Mouse (Mus musculus) inflammation-experienced regulatory T-cells, adult 6 months (primary cell): ENCODE measurements at regions not wholly inside any gene's neighbourhood (a gene's known extent, or its start where the extent isn't known, plus 50 kb on each side); places are given as distances from the start of the nearest gene placed in this dataset.
A peak's percentile ranks its signal among the peaks of the same experiment; 100 is the strongest.

Source experiments
- ATAC-seq: one replicate; pipeline ENCODE4 v1.8.0; 2017

GRCm38 (mm10) chr9:14106371-14106770, 168.5 kb upstream of the Sesn3 start:
- no peak for ATAC-seq

GRCm38 (mm10) chr9:14108798-14109197, 166.1 kb upstream of the Sesn3 start:
- ATAC-seq: no peak

DNA sequence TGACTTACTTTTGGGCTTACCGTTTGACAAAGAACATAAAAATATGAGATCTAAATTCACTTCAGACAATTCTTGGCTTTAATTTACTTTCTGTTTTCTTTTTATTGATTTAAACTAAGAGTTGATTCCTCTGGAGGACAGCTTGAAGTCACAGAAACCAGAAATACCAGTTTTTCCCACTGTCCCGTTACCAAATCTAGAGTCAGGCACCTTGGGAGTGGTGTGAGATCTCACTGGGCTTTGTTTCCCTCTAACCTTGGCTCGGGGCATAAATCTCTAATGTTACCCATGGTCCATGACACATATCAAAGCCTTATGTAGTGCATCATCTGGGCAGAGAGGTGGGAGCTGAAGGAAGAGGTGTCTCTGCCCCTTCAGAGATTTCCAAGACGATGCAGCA, 165.4 kb upstream of the Sesn3 start:
- no peak for ATAC-seq

GRCm38 (mm10) chr9:14111713-14112112, 163.2 kb upstream of the Sesn3 start:
- ATAC-seq: no peak

GRCm38 (mm10) chr9:14115521-14115920, 159.3 kb upstream of the Sesn3 start:
- ATAC-seq: no peak

GRCm38 (mm10) chr9:14116097-14116840, 158.6 kb upstream of the Sesn3 start:
- ATAC-seq: no peak

GRCm38 (mm10) chr9:14133372-14133771, 141.5 kb upstream of the Sesn3 start:
- no peak for ATAC-seq

DNA sequence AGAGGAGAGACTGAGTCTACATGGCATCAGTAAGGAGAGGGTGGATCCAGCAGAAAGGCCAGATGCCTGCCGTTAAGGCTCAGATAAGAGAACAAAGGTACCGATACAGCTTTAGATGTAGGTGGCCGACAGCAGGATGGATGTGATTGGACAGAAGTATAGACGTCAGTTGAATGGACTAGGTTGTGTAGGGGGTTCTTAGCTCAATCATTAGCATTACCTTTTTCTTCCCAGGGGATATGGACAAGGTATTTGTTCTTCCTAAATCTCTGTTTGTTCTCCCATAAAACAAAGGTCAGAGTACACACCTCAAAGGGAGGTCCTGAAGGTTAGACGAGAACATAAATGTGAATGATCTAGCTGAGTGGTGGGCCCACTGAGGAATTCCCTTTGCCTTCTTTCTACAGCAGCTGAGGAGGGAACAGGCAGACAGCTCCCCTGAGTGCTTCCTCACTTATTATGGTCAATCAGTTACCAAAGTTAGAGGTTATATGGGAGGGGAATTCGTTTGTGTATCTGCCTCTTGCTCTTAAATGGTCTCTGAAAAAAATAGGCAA, 139.9 kb upstream of the Sesn3 start:
- no peak for ATAC-seq

- ATAC-seq: no peak
Observed at GRCm38 (mm10) chr9:14141321-14141720, 133.5 kb upstream of the Sesn3 start.

DNA sequence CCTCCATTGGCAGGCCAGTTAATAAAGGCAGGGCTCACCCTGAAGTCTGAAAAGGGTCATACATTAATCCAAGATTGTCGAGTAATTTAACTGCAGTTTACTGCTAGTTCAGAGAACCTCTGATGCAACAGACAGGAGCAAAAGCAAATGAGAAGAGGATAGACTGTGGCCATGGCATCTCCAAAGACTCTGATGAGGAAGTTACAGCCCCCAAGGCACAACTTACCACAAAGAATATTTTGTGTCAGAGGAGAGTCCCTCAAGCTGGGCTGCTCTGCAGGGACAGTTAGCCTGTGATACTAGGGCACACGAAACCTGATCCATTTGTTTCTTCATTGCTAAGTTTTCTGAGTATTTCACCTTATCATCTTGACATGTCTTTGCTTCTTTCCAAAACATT, 130.9 kb upstream of the Sesn3 start:
- no peak for ATAC-seq

DNA sequence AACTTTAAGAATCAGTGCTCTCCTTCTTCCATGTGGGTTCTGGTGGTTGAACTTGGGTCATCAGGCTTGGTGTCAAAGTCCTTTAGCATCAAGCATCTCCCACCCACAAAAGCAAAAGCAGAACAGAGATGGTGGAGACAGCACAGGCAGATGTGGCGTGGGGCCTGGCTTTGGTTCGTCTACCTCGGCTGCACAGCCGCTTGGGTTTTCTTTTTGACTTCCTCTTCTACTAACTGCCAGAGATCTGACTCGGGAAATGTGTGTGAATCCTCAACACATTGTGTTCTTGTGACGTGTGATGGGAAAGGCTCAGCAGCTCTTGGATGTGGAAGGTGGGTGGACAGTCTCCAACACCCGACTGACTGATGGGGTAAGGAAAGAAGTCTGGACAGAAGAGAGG, 127.8 kb upstream of the Sesn3 start:
- ATAC-seq: no peak

DNA sequence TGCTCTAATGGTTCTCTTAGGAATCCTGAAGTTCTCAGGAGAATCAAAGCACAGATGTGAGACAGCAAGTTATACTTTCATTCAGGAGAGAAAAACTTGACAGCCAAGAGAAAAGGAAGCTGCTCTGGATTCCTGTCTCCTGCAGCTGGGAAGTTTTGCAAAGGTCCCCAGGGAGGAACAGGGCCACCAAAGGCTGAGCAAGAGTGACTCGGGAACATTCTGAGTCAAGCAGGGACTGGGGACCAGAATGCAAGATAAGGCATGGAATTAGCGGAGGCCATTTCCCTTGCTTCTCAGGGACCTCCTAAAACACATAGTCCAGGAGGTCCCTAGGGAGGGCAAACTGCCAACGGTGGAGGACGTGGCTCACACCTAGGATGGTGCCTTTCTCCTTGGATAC, 127.1 kb upstream of the Sesn3 start:
- ATAC-seq: no peak

DNA sequence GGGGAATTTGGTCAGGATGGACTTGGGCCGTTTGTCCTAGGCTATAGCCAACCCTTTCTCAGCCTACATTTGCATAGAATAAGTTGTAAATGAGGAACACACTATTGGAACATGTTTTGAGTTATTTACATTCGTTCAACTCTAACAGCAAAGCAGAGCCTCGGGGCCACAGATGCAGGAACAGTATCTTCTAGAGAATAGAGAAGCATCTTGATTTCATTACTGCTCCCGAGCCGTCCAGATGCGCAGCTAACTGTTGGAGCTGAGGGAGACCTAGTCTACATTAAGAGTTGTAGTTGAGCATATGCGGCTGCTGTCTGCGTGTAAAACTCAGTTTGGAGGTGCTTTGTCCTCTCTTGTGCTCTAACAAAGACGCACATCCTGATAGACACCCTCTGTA, 124.6 kb upstream of the Sesn3 start:
- no peak for ATAC-seq

DNA sequence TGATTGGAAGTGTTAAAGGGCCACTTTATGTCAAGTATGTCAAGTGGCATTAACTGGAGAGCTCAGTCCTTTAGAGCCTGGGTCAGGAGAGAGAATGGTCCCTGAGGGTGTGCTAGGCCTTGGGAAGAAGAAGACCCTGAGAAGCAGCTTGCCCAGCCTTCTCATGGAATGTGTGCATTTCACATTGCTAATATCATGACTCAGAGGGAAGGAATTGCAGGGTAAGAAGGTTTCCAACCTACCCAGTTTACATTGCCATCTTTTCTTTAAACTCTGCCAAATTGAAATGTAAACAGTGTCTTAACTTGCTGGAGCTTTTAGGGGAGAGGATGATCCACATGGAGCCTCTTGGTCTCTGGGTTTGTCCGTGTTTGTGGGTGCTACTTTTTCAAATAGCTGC, 117.9 kb upstream of the Sesn3 start:
- ATAC-seq: no peak

DNA sequence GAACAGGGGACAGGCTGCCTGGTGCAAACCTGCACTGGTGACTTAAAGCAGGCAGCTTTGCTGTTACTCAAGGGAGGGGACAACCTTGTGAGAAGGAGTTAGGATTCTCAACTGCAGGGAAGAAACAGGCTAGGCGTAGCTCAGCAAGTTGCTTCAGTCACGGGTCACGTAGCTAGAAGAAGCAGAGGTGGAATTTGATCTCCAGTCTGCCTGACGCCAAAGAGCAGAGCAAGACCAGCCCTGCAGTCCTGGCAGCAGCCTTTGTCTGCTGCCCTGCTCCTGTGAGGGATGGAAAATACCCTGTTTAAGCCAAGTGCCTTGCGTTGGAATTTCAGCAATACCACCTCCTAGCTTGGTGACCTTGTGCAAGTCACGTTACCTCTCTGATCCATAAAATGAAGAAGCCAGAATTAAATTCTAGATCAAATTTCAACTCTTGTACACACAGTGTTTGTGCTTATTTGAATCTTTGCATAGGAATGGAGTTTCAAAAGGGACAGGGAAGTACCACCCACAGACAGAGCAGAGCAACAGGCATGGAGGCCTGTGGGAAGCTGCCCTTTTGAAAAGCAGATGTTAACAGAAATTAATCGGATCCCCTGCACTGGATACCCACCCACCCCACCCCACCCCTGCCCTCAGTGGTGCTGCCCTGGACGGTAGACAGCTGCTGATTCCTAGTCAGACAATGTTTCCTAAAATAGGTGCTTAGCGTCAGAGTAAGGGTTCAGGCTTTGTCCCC, 116.6 kb upstream of the Sesn3 start:
- no peak for ATAC-seq

- ATAC-seq: no peak
Observed at GRCm38 (mm10) chr9:14160207-14160606, 114.7 kb upstream of the Sesn3 start.

GRCm38 (mm10) chr9:14171589-14172240, 103.2 kb upstream of the Sesn3 start:
- peak; percentile 41 for ATAC-seq

GRCm38 (mm10) chr9:14173631-14174323, 101.1 kb upstream of the Sesn3 start:
- ATAC-seq: peak; percentile 34

- ATAC-seq: no peak
Observed at GRCm38 (mm10) chr9:14174324-14175040, 100.4 kb upstream of the Sesn3 start.

GRCm38 (mm10) chr9:14175041-14175881, 99.6 kb upstream of the Sesn3 start:
- ATAC-seq: peak; percentile 47

- no peak for ATAC-seq
Observed at GRCm38 (mm10) chr9:14179777-14180176, 95.1 kb upstream of the Sesn3 start.
